Mouse (Mus musculus): Measurements from ENCODE around the gene Rad1. TPM values are rescaled to one million over a fixed set of nuclear protein-coding genes. Genes with fewer than 3 reads are reported as not detected.

Rad1 gene
- total and polyA plus RNA-seq, 3 experiments, result 34.6 to 47.0 TPM; not detected in 1

- H3K4me3 ChIP-seq (ENCODE audit: control insufficient read depth in 1 of 2, insufficient read depth in 1 of 2, low read depth in 2 of 2, low read length in 2 of 2), result no peak overlapping the region
- H3K36me3 ChIP-seq (ENCODE audit: control insufficient read depth in 1 of 2, insufficient read depth in 2 of 2, low read length in 2 of 2), result no peaks in the 10 kb centered on the region
- H3K9ac ChIP-seq (ENCODE audit: control insufficient read depth, low read depth, low read length, poor library complexity, severe bottlenecking), result no peak overlapping the region
- DNase-seq (ENCODE audit: low read depth, low spot score), result no peak
- TF ChIP-seq ZKSCAN1 (IDR thresholded peaks at IDR 0.05; ENCODE audit: low read depth, low read length), result no peak
- TF ChIP-seq POLR2A (IDR thresholded peaks at IDR 0.05; ENCODE audit: control insufficient read depth in 1 of 2, insufficient read depth in 1 of 2, low read depth in 1 of 2, low read length in 2 of 2, poor library complexity in 1 of 2), result no peak
- no peak for TF ChIP-seq RCOR1 (IDR thresholded peaks at IDR 0.05; ENCODE audit: low read depth, low read length)
- TF ChIP-seq USF1 (IDR thresholded peaks at IDR 0.05; ENCODE audit: low read depth, low read length), result no peak
- TF ChIP-seq MYB (IDR thresholded peaks at IDR 0.05; ENCODE audit: low read depth, low read length), result no peak
- no peak for TF ChIP-seq CHD1 (IDR thresholded peaks at IDR 0.05; ENCODE audit: low read depth, low read length)
- TF ChIP-seq TCF12 (IDR thresholded peaks at IDR 0.05; ENCODE audit: low read depth, low read length), result no peak
- TF ChIP-seq MAZ (IDR thresholded peaks at IDR 0.05; ENCODE audit: low read depth, low read length), result no peak
- no peak for TF ChIP-seq TAL1 (IDR thresholded peaks at IDR 0.05; ENCODE audit: low read length)
- no peak for TF ChIP-seq NRF1 (IDR thresholded peaks at IDR 0.05; ENCODE audit: insufficient read depth, low read depth, low read length, poor library complexity, severe bottlenecking)
- no peak for TF ChIP-seq ZC3H11A (IDR thresholded peaks at IDR 0.05; ENCODE audit: low read depth, low read length)
- no peak for TF ChIP-seq MXI1 (IDR thresholded peaks at IDR 0.05; ENCODE audit: low read depth, low read length)
- TF ChIP-seq HCFC1 (IDR thresholded peaks at IDR 0.05; ENCODE audit: low read depth, low read length), result no peak
- TF ChIP-seq CHD2 (IDR thresholded peaks at IDR 0.05; ENCODE audit: low read length), result no peak
- no peak for TF ChIP-seq ELF1 (IDR thresholded peaks at IDR 0.05; ENCODE audit: low read depth, low read length)
- TF ChIP-seq ZNF384 (IDR thresholded peaks at IDR 0.05; ENCODE audit: low read depth, low read length), result no peak
- no peak for TF ChIP-seq POLR2AphosphoS2 (IDR thresholded peaks at IDR 0.05; ENCODE audit: low read length)
- TF ChIP-seq UBTF (IDR thresholded peaks at IDR 0.05; ENCODE audit: borderline replicate concordance, insufficient read depth, low read depth, low read length), result no peak
- H3K4me1 ChIP-seq (ENCODE audit: control insufficient read depth in 1 of 2, insufficient read depth in 2 of 2, low read length in 2 of 2), result no peaks in the 10 kb centered on the region
- no peaks in the 10 kb centered on the region for H3K27me3 ChIP-seq (ENCODE audit: control insufficient read depth in 1 of 2, insufficient read depth in 2 of 2, low read length in 2 of 2)
- no peak overlapping the region for H3K27ac ChIP-seq (ENCODE audit: control insufficient read depth, low read depth, low read length)
- no peaks in the 10 kb centered on the region for H3K79me2 ChIP-seq (ENCODE audit: control insufficient read depth, insufficient read depth, low read length, poor library complexity)
- H3K9me3 ChIP-seq (replicated peaks; ENCODE audit: insufficient read depth, low read length), result no peaks in the 10 kb centered on the region
Measured at GRCm38 (mm10) chr15:10540271-10541088, 54.7 kb downstream of the Rad1 start.

Other genes starting within 250 kb of the Rad1 start
- not detected in 2 replicates for gene Gm21973, start 160.6 kb upstream of the Rad1 start, total RNA-seq (2012; rRNA removed)
- gene Gm21973, start 160.6 kb upstream of the Rad1 start, polyA plus RNA-seq (2012; ENCODE audit: insufficient read depth in 1 of 2, insufficient read length in 2 of 2, low read depth in 1 of 2, low replicate concordance in 2 of 2, missing spikeins in 1 of 2), result not detected
- gene Agxt2, start 127.5 kb upstream of the Rad1 start, total RNA-seq (2012; rRNA removed), result not detected in 2 replicates
- not detected for gene Agxt2, start 127.5 kb upstream of the Rad1 start, polyA plus RNA-seq (2012; ENCODE audit: insufficient read depth in 1 of 2, insufficient read length in 2 of 2, low read depth in 1 of 2, low replicate concordance in 2 of 2, missing spikeins in 1 of 2)
- gene Dnajc21, start 15.5 kb upstream of the Rad1 start, total RNA-seq (2012; rRNA removed), result 40.8 and 44.0 TPM in 2 replicates
- 100 to 1,000 TPM in 1 of 2 experiments, 10 to 100 TPM in 1; 83.6 to 136 TPM for gene Dnajc21, start 15.5 kb upstream of the Rad1 start, polyA plus RNA-seq (2012; ENCODE audit: insufficient read depth in 1 of 2, insufficient read length in 2 of 2, low read depth in 1 of 2, low replicate concordance in 2 of 2, missing spikeins in 1 of 2)
- gene Brix1, start 71 bp upstream of the Rad1 start, total RNA-seq (2012; rRNA removed), result 57.5 and 66.6 TPM in 2 replicates
- 100 to 1,000 TPM in 1 of 2 experiments, 10 to 100 TPM in 1; 72.9 to 319 TPM for gene Brix1, start 71 bp upstream of the Rad1 start, polyA plus RNA-seq (2012; ENCODE audit: insufficient read depth in 1 of 2, insufficient read length in 2 of 2, low read depth in 1 of 2, low replicate concordance in 2 of 2, missing spikeins in 1 of 2)
- gene Ttc23l, start 72.7 kb downstream of the Rad1 start, total RNA-seq (2012; rRNA removed), result not detected in 2 replicates
- gene Ttc23l, start 72.7 kb downstream of the Rad1 start, polyA plus RNA-seq (2012; ENCODE audit: insufficient read depth in 1 of 2, insufficient read length in 2 of 2, low read depth in 1 of 2, low replicate concordance in 2 of 2, missing spikeins in 1 of 2), result not detected
- not detected in 2 replicates for gene Rai14, start 228.6 kb downstream of the Rad1 start, total RNA-seq (2012; rRNA removed)
- gene Rai14, start 228.6 kb downstream of the Rad1 start, polyA plus RNA-seq (2012; ENCODE audit: insufficient read depth in 1 of 2, insufficient read length in 2 of 2, low read depth in 1 of 2, low replicate concordance in 2 of 2, missing spikeins in 1 of 2), result not detected

Measured in MEL (cell line).